Mouse (Mus musculus) brain, embryonic 14.5 days (tissue): ENCODE measurements around the gene Cd59b.

Experiments
- CTCF ChIP-seq: fragments of 200-500 bp; IDR thresholded peaks from 2 replicates; pipeline ENCODE4 v1.5.1; 2012; ENCODE audit warnings: inconsistent platforms, mild to moderate bottlenecking, moderate library complexity, borderline replicate concordance; ENCODE audit not compliant: insufficient read depth, insufficient read length; ENCODE audit errors: extremely low read depth
- POLR2A ChIP-seq: fragments of 200-500 bp; IDR thresholded peaks from 2 replicates; pipeline ENCODE4 v1.6.1; 2012; ENCODE audit warnings: mild to moderate bottlenecking, inconsistent platforms, borderline replicate concordance; ENCODE audit not compliant: poor library complexity, insufficient read depth, insufficient read length, severe bottlenecking; ENCODE audit errors: extremely low read depth

- no peak for TF ChIP-seq CTCF
- no peak for TF ChIP-seq POLR2A
Observed at GRCm38 (mm10) chr2:104132266-104132859, 62.7 kb downstream of the Cd59b start.
